ENCODE assay signal across 8 mouse cellular contexts in the genomic region with DNA sequence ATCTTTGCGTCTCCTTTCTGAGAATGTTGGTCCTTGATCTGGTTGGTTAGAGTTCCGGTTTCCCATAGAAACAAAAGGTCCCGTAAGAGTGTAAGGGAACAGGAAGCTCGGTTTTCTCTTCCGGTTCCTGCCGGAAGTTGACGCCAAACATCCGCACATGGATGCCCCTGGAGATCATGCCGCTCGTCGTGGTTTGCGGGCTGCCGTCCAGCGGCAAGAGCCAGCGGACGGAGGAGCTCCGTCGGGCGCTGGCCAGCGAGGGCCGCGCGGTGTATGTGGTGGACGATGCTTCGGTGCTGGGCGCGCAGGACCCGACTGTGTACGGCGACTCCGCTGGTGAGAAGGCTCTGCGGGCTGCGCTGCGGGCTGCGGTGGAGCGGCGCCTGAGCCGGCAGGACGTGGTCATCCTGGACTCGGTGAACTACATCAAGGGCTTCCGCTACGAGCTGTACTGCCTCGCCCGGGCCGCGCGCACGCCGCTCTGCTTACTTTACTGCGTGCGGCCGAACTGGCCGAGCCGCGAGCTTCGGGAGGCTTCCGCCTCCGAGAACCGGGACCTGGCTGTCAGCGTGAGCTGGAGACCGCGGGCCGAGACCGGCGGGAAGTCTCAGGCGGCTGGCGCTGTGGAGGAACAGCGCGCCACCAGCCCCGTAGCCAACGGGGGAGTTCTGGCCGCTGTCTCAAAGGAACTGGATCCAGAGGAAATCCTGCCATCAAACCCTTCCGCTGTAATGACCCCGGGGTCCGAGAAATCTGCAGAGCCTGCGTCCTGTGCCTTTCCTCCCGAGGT. TPM values are rescaled to one million over a fixed set of nuclear protein-coding genes. Genes with fewer than 3 reads are reported as not detected.
DNase-seq lines count a peak whose midpoint lies in the region; ATAC-seq and TF ChIP-seq lines count a peak whose summit lies in the region.

A gene (plus strand): TSS at position 71 of the 790 bp plus-strand sequence.

- under 1% methylated on average over 77 of the region's 77 CpGs for WGBS in forebrain, embryonic 15.5 days
- WGBS in lung, adult 2 months = under 1% methylated on average over 77 of the region's 77 CpGs

- H3K4me2 ChIP-seq in forebrain, embryonic 15.5 days (replicated peaks) = peak within 1 kb of the TSS; percentile 96

- intact Hi-C loops in heart, postnatal 25 days (cut with DNase I) = loop anchor here (2.0 to 10.0 kb wide), 2 partner anchors 13 to 437 kb away; a partner anchor contains a TSS

- H3K27ac ChIP-seq in forebrain, embryonic 15.5 days (replicated peaks) = peak within 1 kb of the TSS; percentile 90

- H3K4me1 ChIP-seq in forebrain, embryonic 15.5 days = peaks cover 27% of the 10 kb centered on the region
- H3K4me1 ChIP-seq in lung, adult 2 months (ENCODE audit: control insufficient read depth, insufficient read depth, low read length) = peaks cover 8% of the 10 kb centered on the region

- H3K9ac ChIP-seq in forebrain, embryonic 15.5 days (replicated peaks) = peak within 1 kb of the TSS; percentile 71

- ATAC-seq in forebrain, embryonic 15.5 days (replicated peaks) = peak; percentile 92
- ATAC-seq in neutrophil, adult 5-6 weeks (ENCODE audit: extremely low read depth, insufficient number of reproducible peaks, low FRiP score, poor library complexity, severe bottlenecking) = peak; percentile 68

- H3K27me3 ChIP-seq in forebrain, embryonic 15.5 days = no peaks in the 10 kb centered on the region

- TF ChIP-seq CTCF in lung, adult 2 months (IDR thresholded peaks at IDR 0.05; ENCODE audit: insufficient read depth, low read length) = no peak

- H3K36me3 ChIP-seq in forebrain, embryonic 15.5 days = peaks cover 4% of the 10 kb centered on the region; the same call in 1 of the 2 replicates

- TF ChIP-seq POLR2A in lung, adult 2 months (IDR thresholded peaks at IDR 0.05; ENCODE audit: borderline replicate concordance, extremely low read depth, low read depth, low read length) = peak; percentile 60; the same call in 1 of the 2 replicates

- DNase-seq in ES-CJ7 (ENCODE audit: low read depth, low spot score) = peak; percentile 81
- peak; percentile 73 for DNase-seq in cerebellum, adult 11 months
- DNase-seq in heart, postnatal 25 days (ENCODE audit: low spot score) = peak; percentile 71
- DNase-seq in layer of hippocampus, adult 18-20 months (ENCODE audit: low spot score in 2 of 2) = peak; percentile 81 to 92
- DNase-seq in lung, adult 2 months = peak; percentile 76
- DNase-seq in thymus, adult 18-20 months = peak; percentile 53 to 71

- no peaks in the 10 kb centered on the region for H3K9me3 ChIP-seq in forebrain, embryonic 15.5 days

- peak within 1 kb of the TSS; percentile 82 for H3K4me3 ChIP-seq in forebrain, embryonic 15.5 days
- H3K4me3 ChIP-seq in lung, adult 2 months (replicated peaks; ENCODE audit: extremely low read depth, low read depth, low read length) = peak within 1 kb of the TSS; percentile 91

RNA-seq across cellular contexts. Expression of the gene that starts here (rescaled TPM):
- 33.2 and 33.9 TPM in 2 replicates for polyA plus RNA-seq in forebrain, embryonic 15.5 days (2015; fragmentation: Nextera tagmentation; extraction: Ambion mirVana)
- total RNA-seq in heart, postnatal 25 days (2021) = 10 to 100 TPM; 20.9 to 23.0 TPM
- total RNA-seq in layer of hippocampus, adult 18-20 months (2021) = 10 to 100 TPM; 19.5 to 20.2 TPM
- 26.0 and 35.2 TPM in 2 replicates for polyA plus RNA-seq in lung, adult 2 months (2012; rRNA removed)
- total RNA-seq in neutrophil, adult 5-6 weeks (2017) = 12.7 and 16.0 TPM in 2 replicates

Comparison
In these comparisons a context has a peak if more than half of its experiments do, and no peak if none do; other contexts are left out.
1. Peak in every context shown above with its lines: DNase-seq, ATAC-seq, H3K4me3 ChIP-seq and H3K27ac ChIP-seq.